Comparison of ENCODE assay signal across 10 mouse cellular contexts in genomic region chr2:137204274-137204850, GRCm38 (mm10).
DNase-seq lines count a peak whose midpoint lies in the region; ATAC-seq and TF ChIP-seq lines count a peak whose summit lies in the region.
"Had no signal": no experiment of that assay in that cellular context is flagged by ENCODE, and none has a peak within 500 bp of the region (broad histone marks: within the 10 kb centered on the region; RNA-seq: fewer than 3 reads in every experiment).

No protein-coding gene starts in this region.

- no peaks in the 10 kb centered on the region for H3K27me3 ChIP-seq in heart, embryonic 11.5 days (ENCODE audit: control insufficient read depth, insufficient read depth, low read length)
- no peaks in the 10 kb centered on the region for H3K27me3 ChIP-seq in midbrain, postnatal 0 days (ENCODE audit: insufficient read depth, low read length)
- no peaks in the 10 kb centered on the region for H3K27me3 ChIP-seq in midbrain, embryonic 16.5 days (ENCODE audit: control insufficient read depth, insufficient read depth, low read depth, low read length)

- WGBS in heart, embryonic 11.5 days (ENCODE audit: insufficient replicate concordance): 68% methylated on average over 6 of the region's 6 CpGs
- 67% methylated on average over 6 of the region's 6 CpGs for WGBS in midbrain, postnatal 0 days
- 69% methylated on average over 6 of the region's 6 CpGs for WGBS in midbrain, embryonic 16.5 days

- no peak for TF ChIP-seq CTCF in midbrain, postnatal 0 days (IDR thresholded peaks at IDR 0.05)

- ATAC-seq in heart, embryonic 11.5 days (replicated peaks; ENCODE audit: insufficient number of reproducible peaks, low FRiP score, low TSS enrichment): no peak
- ATAC-seq in midbrain, postnatal 0 days (ENCODE audit: low FRiP score): no peak
- no peak for ATAC-seq in midbrain, embryonic 16.5 days

- H3K4me3 ChIP-seq in heart, embryonic 11.5 days (ENCODE audit: low read depth, low read length): no peak overlapping the region
- H3K4me3 ChIP-seq in midbrain, postnatal 0 days (ENCODE audit: low read depth, low read length): no peak overlapping the region
- no peak overlapping the region for H3K4me3 ChIP-seq in midbrain, embryonic 16.5 days (ENCODE audit: low read depth, low read length)

- no peaks in the 10 kb centered on the region for H3K9me3 ChIP-seq in heart, embryonic 11.5 days (replicated peaks; ENCODE audit: control insufficient read depth, low read length)
- no peaks in the 10 kb centered on the region for H3K9me3 ChIP-seq in midbrain, postnatal 0 days (ENCODE audit: low read length)
- no peaks in the 10 kb centered on the region for H3K9me3 ChIP-seq in midbrain, embryonic 16.5 days (replicated peaks; ENCODE audit: control insufficient read depth, low read length, poor library complexity, severe bottlenecking)

- H3K9ac ChIP-seq in heart, embryonic 11.5 days (ENCODE audit: low read depth, low read length): no peak overlapping the region
- no peak overlapping the region for H3K9ac ChIP-seq in midbrain, postnatal 0 days (replicated peaks; ENCODE audit: low read length, poor library complexity, severe bottlenecking)
- H3K9ac ChIP-seq in midbrain, embryonic 16.5 days (ENCODE audit: low read depth, low read length): no peak overlapping the region
- H3K9ac ChIP-seq: liver, embryonic 14.5 days had no signal

- no peak overlapping the region for H3K27ac ChIP-seq in heart, embryonic 11.5 days (ENCODE audit: low read depth, low read length)
- no peak overlapping the region for H3K27ac ChIP-seq in midbrain, postnatal 0 days (ENCODE audit: low read depth, low read length)
- H3K27ac ChIP-seq in midbrain, embryonic 16.5 days (ENCODE audit: low read length): no peak overlapping the region
- H3K27ac ChIP-seq: liver, embryonic 14.5 days had no signal

- no peaks in the 10 kb centered on the region for H3K36me3 ChIP-seq in heart, embryonic 11.5 days (ENCODE audit: control insufficient read depth, insufficient read depth, low read length)
- H3K36me3 ChIP-seq in midbrain, postnatal 0 days (ENCODE audit: insufficient read depth, low read length): no peaks in the 10 kb centered on the region
- no peaks in the 10 kb centered on the region for H3K36me3 ChIP-seq in midbrain, embryonic 16.5 days (ENCODE audit: control insufficient read depth, insufficient read depth, low read length)

- DNase-seq in heart, adult 11 months: peak; percentile 97
- peak; percentile 10 for DNase-seq in midbrain, postnatal 0 days (ENCODE audit: low spot score)
- peak; percentile 33 to 51 for DNase-seq in heart, adult 9 months (ENCODE audit: low spot score in 2 of 2)
- DNase-seq in skeletal muscle tissue, adult 2 months (ENCODE audit: low read depth, low spot score): peak; percentile 70
- no peak for DNase-seq in spleen, postnatal 14 days (ENCODE audit: low spot score in 2 of 2)
- DNase-seq in ovary, adult 18-20 months (ENCODE audit: low spot score): no peak
- DNase-seq: thymus, postnatal 4 days had no signal

- no peak overlapping the region for H3K4me2 ChIP-seq in heart, embryonic 11.5 days
- H3K4me2 ChIP-seq in midbrain, postnatal 0 days (ENCODE audit: low read depth, low read length, poor library complexity, severe bottlenecking): no peak overlapping the region
- no peak overlapping the region for H3K4me2 ChIP-seq in midbrain, embryonic 16.5 days (ENCODE audit: low read length)

- 0 out of 2 replicates have a peak, but pooled peaks cover 2% of the 10 kb centered on the region for H3K4me1 ChIP-seq in heart, embryonic 11.5 days (ENCODE audit: control insufficient read depth, insufficient read depth, low read length)
- H3K4me1 ChIP-seq in midbrain, postnatal 0 days (ENCODE audit: insufficient read depth, low read length): no peaks in the 10 kb centered on the region
- H3K4me1 ChIP-seq in midbrain, embryonic 16.5 days (ENCODE audit: control insufficient read depth, insufficient read depth, low read length): no peaks in the 10 kb centered on the region

Comparison
In these comparisons a context has a peak if more than half of its experiments do, and no peak if none do; other contexts are left out.
1. DNase-seq: peak in heart, adult 11 months (single experiment), midbrain, postnatal 0 days (single experiment), heart, adult 9 months (2 of 2) and skeletal muscle tissue, adult 2 months (single experiment); none in spleen, postnatal 14 days (0 of 2) and ovary, adult 18-20 months (single experiment).